Mouse (Mus musculus) urinary bladder, postnatal 4 days (tissue): ENCODE measurements at regions not wholly inside any gene's neighbourhood (a gene's known extent, or its start where the extent isn't known, plus 50 kb on each side); places are given as distances from the start of the nearest gene placed in this dataset.

Experiments
- DNase-seq, 2 experiments: peaks; one replicate each; pipeline ENCODE4 v3.0.0; 2021 to 2022; ENCODE audit warnings: low spot score in 2 of 2

DNA sequence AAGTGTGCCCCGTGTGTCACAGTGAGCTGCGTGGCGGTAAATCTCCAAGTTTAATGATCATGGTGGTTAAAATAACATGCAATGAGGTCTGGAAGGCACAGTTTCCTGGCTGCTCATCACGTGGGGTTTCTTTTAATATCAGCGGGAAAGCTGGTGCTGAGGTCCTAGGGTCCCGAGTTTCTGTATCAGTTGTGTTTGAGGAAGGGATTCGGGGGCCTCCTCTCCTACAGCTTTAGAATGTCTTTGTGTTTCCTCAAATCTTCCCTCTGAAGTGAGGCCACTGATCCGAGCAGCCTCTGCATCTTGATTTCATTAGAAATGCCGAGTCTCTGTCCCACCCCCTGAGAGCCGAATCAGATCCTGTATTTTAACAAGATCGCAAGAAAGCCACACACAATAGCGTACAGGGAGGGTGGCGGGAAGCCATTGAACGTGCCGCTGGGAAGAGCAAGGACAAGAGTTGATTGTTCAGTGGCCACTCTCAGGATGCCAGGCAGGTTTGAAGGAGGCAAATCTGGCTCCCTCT lies 215.5 kb downstream of the Ppp4r2 start:
- DNase-seq = no peak

DNA sequence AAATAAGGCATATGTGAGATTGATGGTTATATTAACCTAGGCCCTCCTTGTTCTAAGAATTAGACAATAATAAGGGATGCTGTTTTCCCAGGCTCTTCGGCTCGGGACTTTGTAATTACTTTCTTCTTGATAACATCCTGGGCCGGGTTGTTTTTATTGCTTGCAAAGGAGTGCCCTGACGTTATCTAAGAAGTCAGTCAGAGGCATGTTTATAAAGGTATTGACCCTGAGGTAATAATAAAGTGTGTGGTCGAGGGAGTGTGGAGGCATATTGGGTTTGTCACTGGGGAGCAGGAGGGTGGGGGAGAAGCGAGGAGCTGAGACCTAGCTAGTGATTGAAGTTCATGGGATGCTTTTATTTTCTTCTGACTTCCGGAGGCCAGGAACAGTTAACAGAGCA lies 221.5 kb downstream of the Ppp4r2 start:
- no peak for DNase-seq

DNA sequence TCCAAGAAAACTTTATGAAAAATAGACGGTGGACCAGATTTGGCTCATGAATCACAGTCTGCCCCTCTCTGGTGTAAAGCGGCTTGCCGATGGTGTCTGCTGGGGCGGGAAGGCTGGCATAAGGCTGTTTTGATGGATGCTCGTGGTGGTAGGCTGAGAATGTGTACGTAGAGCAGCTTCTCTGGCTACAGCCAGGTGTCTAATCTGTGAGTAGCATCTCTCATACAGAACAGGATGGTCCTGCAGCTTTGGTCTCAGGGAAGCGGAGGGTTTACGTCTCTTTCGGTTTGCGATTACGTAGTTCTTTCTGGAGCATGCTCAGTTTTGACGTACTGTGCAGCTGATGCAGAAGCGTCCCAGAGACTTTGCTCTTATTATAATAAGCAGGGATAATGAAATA lies 222.9 kb downstream of the Ppp4r2 start:
- DNase-seq = no peak

DNA sequence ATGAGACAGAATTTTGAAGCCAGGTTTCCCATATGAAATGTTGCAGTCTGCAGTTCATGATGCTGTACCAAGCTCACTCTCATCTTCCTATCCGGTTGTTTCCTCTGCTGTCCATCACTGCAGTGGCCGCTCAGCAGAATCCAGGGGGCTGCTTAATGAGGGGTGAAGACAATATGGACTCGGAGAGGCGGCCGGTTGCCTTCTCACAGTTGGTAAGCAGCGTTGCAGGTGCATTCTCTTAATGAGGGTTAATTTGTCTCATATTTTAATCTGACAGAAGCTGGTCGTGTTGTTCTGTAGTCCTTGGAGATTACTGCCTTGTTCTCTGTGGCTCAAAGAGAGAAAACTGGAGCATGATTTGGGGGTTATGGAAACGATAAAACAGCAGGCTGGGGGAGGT lies 225.6 kb downstream of the Ppp4r2 start:
- no peak for DNase-seq

DNA sequence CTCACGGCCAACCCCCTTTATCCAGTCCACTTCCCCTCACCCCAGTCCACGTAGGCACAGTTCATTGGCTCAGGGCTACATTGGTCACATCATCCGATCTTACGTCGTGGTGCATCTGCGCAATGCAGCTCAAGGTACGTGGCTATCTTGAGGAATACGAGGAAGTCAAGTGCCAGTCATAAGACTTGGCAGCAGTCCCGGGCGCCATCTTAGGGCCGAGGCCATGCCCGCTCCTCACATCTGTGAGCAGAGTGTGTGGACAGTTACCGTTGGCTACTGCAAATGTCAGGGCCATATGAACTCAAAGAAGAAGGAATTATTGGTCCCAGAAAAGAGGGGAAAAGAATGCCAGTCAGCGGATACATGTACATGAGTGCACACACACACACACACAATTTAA lies 228.8 kb downstream of the Ppp4r2 start:
- DNase-seq = no peak

DNA sequence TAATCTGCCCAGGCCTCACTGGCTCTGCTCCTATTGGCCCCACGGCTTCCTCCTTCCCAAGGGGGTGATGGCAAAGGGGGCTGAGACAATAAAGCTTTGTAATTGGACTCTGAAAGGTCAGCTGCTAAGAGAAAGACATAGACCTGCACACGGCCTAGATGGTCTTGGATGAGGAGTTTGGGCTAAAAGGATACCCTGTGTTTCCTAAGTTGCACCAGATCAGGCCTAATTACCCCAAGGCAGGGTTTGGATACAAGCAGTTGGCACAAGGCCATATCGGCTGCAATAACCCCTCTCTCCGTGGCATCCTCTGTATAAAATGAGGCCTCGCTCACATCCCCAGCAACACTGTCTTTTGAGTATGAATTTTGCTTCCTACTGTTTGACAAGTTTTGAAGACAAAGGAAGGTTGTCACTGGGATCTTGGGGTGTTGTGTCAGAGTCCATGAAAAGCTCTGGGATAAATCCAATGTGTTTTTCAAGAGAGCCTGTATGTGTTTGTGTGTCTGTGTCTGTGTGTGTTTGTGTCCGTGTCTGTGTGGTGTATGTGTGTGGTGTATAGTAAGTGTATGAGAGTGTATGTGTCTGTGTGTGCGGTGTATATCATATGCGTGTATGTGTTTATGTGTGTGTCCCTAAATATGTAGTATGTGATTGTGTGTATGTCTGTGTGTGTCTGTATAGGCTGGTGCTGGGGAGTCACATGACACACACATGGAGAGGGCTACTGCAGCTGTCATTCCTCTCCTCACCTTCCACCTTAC lies 242.5 kb downstream of the Ppp4r2 start:
- no peak for DNase-seq

DNA sequence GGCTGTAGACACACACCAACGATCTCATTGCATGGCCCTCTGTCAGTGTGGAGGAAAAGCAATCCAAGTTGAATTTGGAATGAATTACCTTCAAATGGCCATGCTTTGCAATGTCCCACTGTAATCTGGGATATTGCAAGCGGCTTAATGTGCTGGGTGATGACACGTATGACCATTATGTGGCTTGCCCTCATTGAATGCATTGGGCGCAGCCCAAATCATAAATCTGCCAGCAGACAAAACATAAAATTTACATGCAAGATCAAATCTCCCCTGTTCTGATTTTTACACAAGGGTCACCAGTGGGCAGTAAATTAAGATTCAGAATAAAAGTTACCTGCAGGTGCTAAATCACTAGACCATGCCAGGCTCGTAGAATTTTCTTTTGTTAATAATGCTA lies 244.9 kb downstream of the Ppp4r2 start:
- no peak for DNase-seq

DNA sequence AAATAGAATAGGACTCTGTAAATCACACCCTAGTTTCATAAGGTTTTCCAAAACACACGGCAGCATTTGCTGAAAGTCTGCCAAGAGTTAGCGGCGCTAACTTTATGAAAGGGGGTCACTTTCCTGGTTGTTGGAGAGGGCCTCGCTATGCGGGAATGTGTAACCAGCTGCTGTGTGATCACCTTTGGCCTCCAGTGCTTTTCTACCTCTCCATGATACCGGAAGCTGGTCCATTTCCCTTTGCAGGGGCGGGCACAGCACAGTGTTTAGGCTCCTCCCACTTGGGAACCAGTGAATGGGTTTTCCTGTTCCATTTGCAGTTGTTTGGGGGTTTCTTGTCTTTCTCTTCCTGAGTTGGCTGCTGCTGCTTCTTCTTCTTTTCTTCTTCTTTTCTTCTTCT lies 250.3 kb downstream of the Ppp4r2 start:
- no peak for DNase-seq

DNA sequence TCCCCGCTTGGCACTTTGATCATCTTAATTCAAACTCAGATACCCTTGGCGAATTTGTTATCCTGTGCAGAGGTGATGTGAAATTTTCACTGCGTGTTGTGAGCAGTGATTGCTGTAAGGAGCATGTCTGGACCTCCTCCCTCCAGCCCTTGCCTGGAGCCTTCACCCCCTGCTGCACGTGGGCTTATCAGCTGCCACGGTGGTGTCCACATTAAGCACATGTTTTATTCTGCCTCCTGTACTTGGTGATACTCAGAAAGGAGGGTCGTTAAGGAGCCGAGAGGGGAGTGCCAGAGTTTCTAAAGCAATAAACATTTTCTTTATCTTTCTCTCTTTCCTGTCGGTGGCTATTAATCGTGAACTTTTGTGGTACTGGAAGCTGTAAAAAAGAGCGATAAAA lies 258.8 kb downstream of the Ppp4r2 start:
- DNase-seq = no peak
